Mouse (Mus musculus) fat pad, adult 2 months (tissue): ENCODE results near the gene Elp5.

Experiments
- DNase-seq: peaks from one replicate; pipeline ENCODE4 v3.0.0-alpha.2; 2011; ENCODE audit warnings: low read depth, low spot score; ENCODE audit errors: extremely low read depth

The Elp5 gene

GRCm38 (mm10) chr11:70015677-70016076 is 33.4 kb upstream of the Elp5 start:
- no peak for DNase-seq

GRCm38 (mm10) chr11:70014880-70015558 is 32.7 kb upstream of the Elp5 start, which contains the start of gene Acadvl:
TSS of gene Acadvl (minus strand) at chr11:70015411.
- DNase-seq = no peak

GRCm38 (mm10) chr11:70014051-70014450 is 31.7 kb upstream of the Elp5 start:
- DNase-seq = no peak

GRCm38 (mm10) chr11:70013408-70013807 is 31.1 kb upstream of the Elp5 start:
- no peak for DNase-seq

- DNase-seq = no peak
Measured at GRCm38 (mm10) chr11:70012931-70013330, 30.6 kb upstream of the Elp5 start.

GRCm38 (mm10) chr11:70010961-70011360 is 28.6 kb upstream of the Elp5 start:
- no peak for DNase-seq

GRCm38 (mm10) chr11:70010548-70010947 is 28.2 kb upstream of the Elp5 start:
- DNase-seq = no peak

GRCm38 (mm10) chr11:70010033-70010432 is 27.7 kb upstream of the Elp5 start:
- DNase-seq = no peak

- no peak for DNase-seq
Measured at GRCm38 (mm10) chr11:70005521-70005920, 23.2 kb upstream of the Elp5 start.

GRCm38 (mm10) chr11:70002471-70002870 is 20.2 kb upstream of the Elp5 start:
- no peak for DNase-seq

- no peak for DNase-seq
Measured at GRCm38 (mm10) chr11:70001865-70002264, 19.5 kb upstream of the Elp5 start.

- no peak for DNase-seq
Measured at GRCm38 (mm10) chr11:70001159-70001558, 18.8 kb upstream of the Elp5 start.

- DNase-seq = peak; percentile 72
Measured at GRCm38 (mm10) chr11:70000396-70000898, 18.1 kb upstream of the Elp5 start, which contains the start of gene Dvl2. TSS of gene Dvl2 (plus strand) at chr11:70000595.

- DNase-seq = no peak
Measured at GRCm38 (mm10) chr11:69999666-70000065, 17.3 kb upstream of the Elp5 start.

GRCm38 (mm10) chr11:69998567-69999491 is 16.5 kb upstream of the Elp5 start:
- DNase-seq = no peak

- no peak for DNase-seq
Measured at GRCm38 (mm10) chr11:69997070-69997509, 14.8 kb upstream of the Elp5 start.

GRCm38 (mm10) chr11:69996161-69997061 is 14.1 kb upstream of the Elp5 start:
- DNase-seq = no peak

GRCm38 (mm10) chr11:69995391-69995960 is 13.2 kb upstream of the Elp5 start, which contains the start of gene Phf23:
TSS of gene Phf23 (plus strand) at chr11:69995777.
- DNase-seq = peak; percentile 93

- DNase-seq = no peak
Measured at GRCm38 (mm10) chr11:69994401-69995090, 12.2 kb upstream of the Elp5 start.

- no peak for DNase-seq
Measured at GRCm38 (mm10) chr11:69992932-69993331, 10.6 kb upstream of the Elp5 start.
